Mouse (Mus musculus) kidney, postnatal 14 days (tissue): Measurements from ENCODE around the gene Mrpl52.

Experiments
- DNase-seq: peaks from one replicate; pipeline ENCODE4 v3.0.0; 2022; ENCODE audit warnings: mixed read lengths

Mrpl52 gene

GRCm38 (mm10) chr14:54426689-54427398, at the start of gene Mrpl52:
TSS of gene Mrpl52 (plus strand) at chr14:54426909.
- DNase-seq, result peak; percentile 96

GRCm38 (mm10) chr14:54377166-54377565, 49.5 kb upstream of the Mrpl52 start:
- DNase-seq, result no peak

GRCm38 (mm10) chr14:54379571-54379970, 47.1 kb upstream of the Mrpl52 start:
- DNase-seq, result no peak

GRCm38 (mm10) chr14:54380616-54381015, 46.1 kb upstream of the Mrpl52 start:
- no peak for DNase-seq

- DNase-seq, result peak; percentile 52
Measured at GRCm38 (mm10) chr14:54381816-54382215, 44.9 kb upstream of the Mrpl52 start.

- no peak for DNase-seq
Measured at GRCm38 (mm10) chr14:54382641-54383040, 44.1 kb upstream of the Mrpl52 start.

GRCm38 (mm10) chr14:54383355-54383771, 43.3 kb upstream of the Mrpl52 start:
- peak; percentile 65 for DNase-seq

- DNase-seq, result no peak
Measured at GRCm38 (mm10) chr14:54384396-54384795, 42.3 kb upstream of the Mrpl52 start.

- peak; percentile 65 for DNase-seq
Measured at GRCm38 (mm10) chr14:54385968-54386618, 40.6 kb upstream of the Mrpl52 start.

GRCm38 (mm10) chr14:54387546-54387945, 39.2 kb upstream of the Mrpl52 start:
- peak; percentile 84 for DNase-seq

GRCm38 (mm10) chr14:54390843-54391242, 35.9 kb upstream of the Mrpl52 start:
- no peak for DNase-seq

GRCm38 (mm10) chr14:54393794-54394193, 32.9 kb upstream of the Mrpl52 start:
- no peak for DNase-seq

GRCm38 (mm10) chr14:54394309-54394708, 32.4 kb upstream of the Mrpl52 start:
- DNase-seq, result no peak

- DNase-seq, result no peak
Measured at GRCm38 (mm10) chr14:54396685-54397084, 30.0 kb upstream of the Mrpl52 start.

GRCm38 (mm10) chr14:54397872-54398527, 28.7 kb upstream of the Mrpl52 start:
- no peak for DNase-seq

GRCm38 (mm10) chr14:54398528-54398916, 28.2 kb upstream of the Mrpl52 start:
- no peak for DNase-seq

GRCm38 (mm10) chr14:54398921-54399382, 27.8 kb upstream of the Mrpl52 start:
- DNase-seq, result peak; percentile 81

- DNase-seq, result no peak
Measured at GRCm38 (mm10) chr14:54401723-54402122, 25.0 kb upstream of the Mrpl52 start.

- DNase-seq, result peak; percentile 63
Measured at GRCm38 (mm10) chr14:54408336-54409056, 18.2 kb upstream of the Mrpl52 start.

GRCm38 (mm10) chr14:54409057-54409645, 17.6 kb upstream of the Mrpl52 start:
- no peak for DNase-seq

GRCm38 (mm10) chr14:54409980-54410810, 16.5 kb upstream of the Mrpl52 start:
- peak; percentile 71 for DNase-seq
